Mouse (Mus musculus) cerebellum, adult 18-20 months (tissue): ENCODE data around the gene Sry.

Source experiments
- DNase-seq, 2 experiments: peaks; one replicate each; pipeline ENCODE4 v3.0.0; 2021

The Sry gene

DNA sequence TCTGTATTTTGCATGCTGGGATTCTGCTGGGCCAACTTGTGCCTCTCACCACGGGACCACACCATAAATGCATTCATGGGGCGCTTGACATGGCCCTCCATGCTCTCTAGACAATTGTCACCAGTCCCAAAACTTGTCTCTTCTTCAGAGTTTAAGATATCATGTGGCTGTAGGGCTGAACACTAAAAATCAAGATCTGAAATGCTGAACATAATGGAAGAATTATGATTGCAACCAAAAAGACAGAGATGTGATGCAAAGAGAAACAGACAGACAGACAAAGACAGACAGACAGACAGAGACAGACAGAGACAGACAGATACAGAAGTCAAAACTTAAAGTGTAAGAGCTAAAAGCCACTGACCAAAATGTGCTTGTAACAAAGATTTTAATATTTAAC lies at the start of gene Sry:
Gene Sry, minus strand, starts transcription at position 101 of the 400 bp plus-strand sequence.
- DNase-seq, result no peak
